Mouse (Mus musculus): ENCODE measurements at regions not wholly inside any gene's neighbourhood (a gene's known extent, or its start where the extent isn't known, plus 50 kb on each side); places are given as distances from the start of the nearest gene placed in this dataset.

- DNase-seq (ENCODE audit: low spot score) = no peak
Measured at GRCm38 (mm10) chr1:18668901-18669300, 404.0 kb upstream of the Defb41 start.

- DNase-seq (ENCODE audit: low spot score) = no peak
Measured at GRCm38 (mm10) chr1:18668265-18668664, 403.3 kb upstream of the Defb41 start.

DNA sequence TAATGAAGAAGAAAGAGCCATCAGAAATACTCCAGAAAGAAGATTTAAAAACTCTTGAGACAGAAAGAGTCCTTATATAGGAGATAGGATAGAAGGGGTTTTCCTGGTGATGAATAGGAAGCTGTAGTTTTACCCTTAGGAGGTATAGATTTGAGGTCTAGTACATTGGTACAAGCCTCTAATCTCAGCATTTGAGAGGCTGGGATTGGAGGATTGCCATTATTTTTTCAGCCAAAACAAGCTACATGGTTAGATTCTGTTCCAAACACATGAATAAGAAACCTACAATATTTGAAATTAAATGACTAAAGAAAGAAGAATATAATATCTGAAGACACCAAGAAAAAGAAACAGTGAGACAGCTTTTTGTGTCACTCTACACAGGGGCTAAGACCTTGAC is 375.9 kb upstream of the Defb41 start:
- no peak for DNase-seq (ENCODE audit: low spot score)

DNA sequence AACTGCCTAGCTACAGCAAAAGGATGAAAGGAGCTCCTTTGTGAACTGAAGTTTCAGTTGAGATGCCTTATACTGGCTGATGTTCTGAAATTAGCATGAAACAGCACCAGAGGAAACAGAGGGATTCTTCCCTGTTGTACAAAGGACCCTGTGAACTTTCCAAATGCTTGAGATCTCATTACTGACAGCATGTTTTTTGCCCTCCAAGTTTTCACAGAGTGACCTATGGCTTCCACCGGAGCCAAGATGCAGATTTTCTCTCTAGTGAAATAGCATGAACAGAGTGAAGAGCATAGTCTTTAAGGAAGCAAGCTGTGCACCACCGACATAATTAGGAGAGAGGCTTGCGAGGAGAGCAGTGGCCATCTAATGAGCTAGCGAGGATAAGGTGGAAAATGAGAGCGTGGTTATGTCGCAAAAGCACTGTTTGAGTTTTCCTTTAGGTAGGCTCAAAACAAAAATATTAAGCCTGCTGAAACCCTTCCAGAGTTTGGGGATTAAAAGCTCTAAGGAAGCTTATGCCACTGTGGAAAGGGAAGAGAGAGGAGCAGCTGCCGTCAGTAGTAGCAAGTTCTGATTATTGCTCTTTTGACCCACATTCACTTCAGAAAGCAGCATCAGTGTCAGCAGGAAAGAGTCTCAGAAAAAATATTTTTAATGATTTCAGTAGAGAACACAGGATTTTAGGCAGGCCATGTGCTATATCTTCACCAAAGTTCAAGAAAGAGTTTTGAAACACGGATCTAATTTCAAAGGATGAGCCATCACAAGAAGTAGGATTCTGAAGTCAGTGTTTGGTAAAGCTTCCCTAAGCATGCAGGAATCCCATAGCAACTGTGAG is 374.7 kb upstream of the Defb41 start:
- DNase-seq (ENCODE audit: low spot score) = no peak

DNA sequence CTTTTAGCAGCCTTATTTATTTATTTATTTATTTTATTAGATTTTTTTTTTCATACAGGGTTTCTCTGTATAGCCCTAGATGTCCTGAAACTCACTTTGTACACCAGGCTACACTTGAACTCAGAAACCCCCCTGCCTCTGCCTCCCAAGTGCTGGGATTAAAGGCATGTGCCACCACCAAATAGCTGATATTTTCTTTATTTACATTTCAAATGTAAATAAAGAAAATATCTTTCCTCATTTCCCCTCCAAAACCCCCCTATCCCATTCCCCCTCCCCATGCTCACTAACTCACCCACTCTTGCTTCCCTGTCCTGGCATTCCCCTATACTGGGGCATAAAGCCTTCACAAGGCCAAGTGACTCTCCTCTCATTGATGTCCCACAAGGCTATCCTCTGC is 372.4 kb upstream of the Defb41 start:
- DNase-seq (ENCODE audit: low spot score) = no peak

- DNase-seq (ENCODE audit: low spot score) = no peak
Measured at GRCm38 (mm10) chr1:18610231-18610630, 345.3 kb upstream of the Defb41 start.

GRCm38 (mm10) chr1:18599864-18600263 is 334.9 kb upstream of the Defb41 start:
- DNase-seq (ENCODE audit: low spot score) = no peak

GRCm38 (mm10) chr1:18598908-18599307 is 334.0 kb upstream of the Defb41 start:
- DNase-seq (ENCODE audit: low spot score) = no peak

- DNase-seq (ENCODE audit: low spot score) = no peak
Measured at GRCm38 (mm10) chr1:18583358-18584128, 318.6 kb upstream of the Defb41 start.

GRCm38 (mm10) chr1:18578625-18579024 is 313.7 kb upstream of the Defb41 start:
- no peak for DNase-seq (ENCODE audit: low spot score)

DNA sequence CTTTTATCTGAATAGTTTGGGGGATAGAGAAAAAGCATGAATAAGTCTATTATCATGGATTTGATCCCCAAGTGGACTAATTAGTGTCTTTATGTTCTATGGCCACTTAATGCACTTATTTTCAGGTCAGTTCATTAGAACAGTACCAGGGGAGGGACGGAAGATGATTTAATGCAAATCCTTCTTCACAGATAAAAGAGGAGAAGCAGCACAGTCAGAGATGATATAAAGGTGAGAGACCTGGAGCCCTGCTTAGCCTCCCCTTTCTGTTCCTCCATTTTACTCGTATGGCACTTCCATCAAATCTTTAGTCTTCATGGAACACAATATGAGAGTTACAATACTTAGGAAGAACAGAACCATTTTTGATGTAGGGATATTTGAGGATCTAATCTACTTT is 302.1 kb upstream of the Defb41 start:
- no peak for DNase-seq (ENCODE audit: low spot score)

DNA sequence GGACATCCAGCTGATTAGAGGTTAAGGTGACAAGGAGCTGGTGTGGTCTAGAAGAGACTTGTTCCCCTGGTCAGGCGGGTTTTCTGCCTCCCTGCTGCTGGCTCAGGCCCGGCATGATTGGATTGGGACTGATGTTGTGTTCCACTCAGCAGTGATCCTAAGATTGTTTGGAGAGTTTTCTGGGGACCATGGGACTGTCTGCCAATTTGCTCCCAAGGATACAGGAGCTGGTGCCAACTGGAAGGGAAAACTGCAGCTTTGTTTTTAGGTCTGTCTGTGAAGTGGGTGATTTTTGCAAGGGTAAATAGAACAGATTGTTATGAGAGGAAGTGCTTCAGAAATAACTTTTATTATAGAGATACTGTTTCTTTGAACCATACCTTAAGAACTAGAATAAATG is 286.3 kb upstream of the Defb41 start:
- peak; percentile 11 for DNase-seq (ENCODE audit: low spot score)

DNA sequence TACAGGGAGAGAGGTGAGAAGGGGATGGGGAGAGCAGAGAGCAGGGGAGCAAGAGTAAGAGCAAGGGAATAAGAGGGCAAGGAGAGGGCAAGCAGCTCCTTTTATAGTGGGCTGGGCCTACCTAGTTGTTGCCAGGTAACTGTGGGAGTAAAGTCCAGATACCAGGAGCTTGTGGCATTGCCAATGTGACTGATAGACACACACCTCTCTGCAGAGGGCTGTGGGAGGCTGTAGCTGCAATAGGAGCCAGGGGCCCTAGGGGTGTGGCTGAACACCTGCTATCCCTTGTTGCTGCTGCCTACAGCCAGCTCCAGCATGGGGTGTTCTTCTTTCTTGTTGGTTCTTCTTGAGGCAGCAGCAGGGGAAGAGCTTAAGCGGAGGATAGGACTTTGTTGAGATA is 266.8 kb upstream of the Defb41 start:
- no peak for DNase-seq (ENCODE audit: low spot score)

GRCm38 (mm10) chr1:18524485-18524884 is 259.5 kb upstream of the Defb41 start:
- no peak for DNase-seq (ENCODE audit: low spot score)

DNA sequence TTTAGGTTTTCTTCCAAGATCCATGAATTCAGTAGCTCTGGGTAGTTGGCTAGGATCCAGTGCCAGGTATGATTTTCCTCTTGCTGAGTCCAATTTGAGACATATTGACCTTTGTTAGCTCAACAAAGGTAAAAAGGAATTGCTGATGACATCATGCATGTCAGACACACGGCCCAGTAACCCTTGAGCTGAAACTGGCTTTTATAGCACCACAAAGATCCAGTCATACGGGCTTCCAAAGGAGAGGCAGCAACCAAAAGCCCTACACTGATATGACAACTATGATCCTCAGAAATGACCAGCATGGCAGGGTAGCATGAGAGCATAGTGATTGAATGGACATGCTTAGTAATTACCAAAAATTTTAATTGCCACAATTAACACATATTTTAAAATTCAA is 258.0 kb upstream of the Defb41 start:
- DNase-seq (ENCODE audit: low spot score) = no peak

DNA sequence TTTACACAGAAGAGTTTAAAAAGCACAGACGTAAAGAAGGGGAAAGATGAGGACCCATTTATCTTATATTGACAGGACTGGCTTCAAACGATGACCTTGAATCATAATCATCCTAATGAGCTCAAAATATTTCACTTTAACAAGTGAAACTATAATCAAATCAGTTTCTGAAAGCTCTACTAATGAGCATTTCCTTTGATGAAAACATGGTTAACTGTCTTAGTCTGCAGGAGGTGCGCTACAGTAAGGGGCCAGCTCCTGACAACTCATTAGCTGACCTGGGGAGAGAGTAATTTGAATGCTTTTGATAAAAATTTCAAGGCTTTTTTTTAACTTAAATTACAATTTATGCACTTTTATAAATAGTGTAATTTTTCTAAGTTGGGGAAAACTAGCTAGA is 247.8 kb upstream of the Defb41 start:
- no peak for DNase-seq (ENCODE audit: low spot score)

DNA sequence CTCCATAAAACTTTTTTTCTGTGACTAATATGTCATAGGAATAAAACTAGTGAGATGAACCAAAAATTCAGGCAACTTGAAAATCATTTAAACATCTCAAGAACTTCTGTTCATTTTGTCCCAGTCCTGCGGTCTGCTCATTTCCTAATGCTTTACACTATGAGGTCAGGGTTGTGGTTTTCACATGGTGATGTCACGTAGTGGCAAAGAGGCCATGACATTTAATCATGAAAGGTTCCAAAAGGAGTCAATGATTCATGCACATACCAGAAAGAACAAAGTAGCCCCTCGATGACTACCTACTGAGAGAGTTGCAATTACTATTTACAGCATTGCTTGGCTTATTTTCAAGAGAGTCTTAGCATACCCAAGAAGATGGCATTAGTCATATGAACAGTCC is 233.6 kb upstream of the Defb41 start:
- DNase-seq (ENCODE audit: low spot score) = no peak

DNA sequence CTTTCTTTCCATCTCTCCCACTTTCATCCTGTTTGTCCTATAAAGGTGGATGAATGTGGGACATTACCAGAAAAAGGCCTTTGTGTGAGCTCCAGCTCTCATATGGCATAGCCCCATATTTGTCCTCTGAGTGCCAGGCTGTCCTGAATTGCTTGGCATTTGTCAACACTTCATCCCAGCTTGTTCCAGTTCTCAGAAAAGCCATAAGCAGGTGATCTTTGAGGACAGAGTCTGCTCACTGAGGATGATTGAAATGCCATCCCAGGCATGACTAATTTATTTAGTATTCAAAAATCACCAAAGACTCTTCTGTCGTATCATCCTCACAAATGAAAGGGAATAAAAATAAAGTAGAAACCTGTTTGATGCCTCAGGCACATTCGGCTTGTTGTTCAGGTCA is 203.6 kb upstream of the Defb41 start:
- DNase-seq (ENCODE audit: low spot score) = no peak

GRCm38 (mm10) chr1:18465303-18465829 is 200.4 kb upstream of the Defb41 start:
- DNase-seq (ENCODE audit: low spot score) = no peak

- no peak for DNase-seq (ENCODE audit: low spot score)
Measured at GRCm38 (mm10) chr1:18463218-18463617, 198.3 kb upstream of the Defb41 start.

GRCm38 (mm10) chr1:18416297-18416732 is 151.4 kb upstream of the Defb41 start:
- no peak for DNase-seq (ENCODE audit: low spot score)

DNA sequence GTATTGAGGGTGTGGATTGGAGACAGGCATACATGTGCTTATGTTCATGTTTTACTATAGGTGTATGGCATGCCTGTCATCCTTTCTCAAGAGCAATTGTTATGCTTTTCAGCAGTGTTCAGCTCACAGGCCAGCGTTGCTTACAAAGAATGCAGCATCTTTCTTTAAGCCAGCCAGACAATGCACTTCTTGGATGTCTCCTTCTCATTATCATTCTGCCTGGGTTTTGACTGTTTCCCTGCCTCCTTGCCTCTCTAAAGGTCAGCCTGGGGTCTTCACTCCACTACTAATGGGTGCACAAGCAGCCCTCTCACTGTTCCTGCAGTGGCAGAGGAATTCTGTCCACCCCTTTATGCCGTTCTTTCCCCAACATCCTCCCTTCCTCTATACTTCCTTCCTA is 150.9 kb upstream of the Defb41 start:
- DNase-seq (ENCODE audit: low spot score) = no peak

GRCm38 (mm10) chr1:18412746-18413145 is 147.8 kb upstream of the Defb41 start:
- no peak for DNase-seq (ENCODE audit: low spot score)

Data from layer of hippocampus, adult 9-10 months (tissue).